Mouse (Mus musculus): ENCODE measurements at regions not wholly inside any gene's neighbourhood (a gene's known extent, or its start where the extent isn't known, plus 50 kb on each side); places are given as distances from the start of the nearest gene placed in this dataset.

- no peak for TF ChIP-seq ZNF384 (IDR thresholded peaks at IDR 0.05; ENCODE audit: low read depth, low read length)
- TF ChIP-seq MAFK (IDR thresholded peaks at IDR 0.05; ENCODE audit: insufficient read depth, low read depth, low read length): no peak
- TF ChIP-seq ZC3H11A (IDR thresholded peaks at IDR 0.05; ENCODE audit: borderline replicate concordance, low read depth, low read length): no peak
- no peak for TF ChIP-seq CHD2 (IDR thresholded peaks at IDR 0.05; ENCODE audit: low read depth, low read length)
Observed at GRCm38 (mm10) chr16:93180213-93180612, 354.3 kb upstream of the Runx1 start.
